Mouse (Mus musculus): ENCODE data around the gene Mrpl55. TPM values are rescaled to one million over a fixed set of nuclear protein-coding genes. Genes with fewer than 3 reads are reported as not detected.
"Not testable (repeated sequence)": the region's sequence is repeated elsewhere in the genome, so short reads cannot be mapped to it uniquely, and the experiment has no call there.

Gene Mrpl55
- polyA plus RNA-seq, 1 experiment = 57.1 TPM

- TF ChIP-seq CTCF (IDR thresholded peaks at IDR 0.05; ENCODE audit: extremely low read depth, insufficient read depth, low read length) (no peak), POLR2A (IDR thresholded peaks at IDR 0.05; ENCODE audit: extremely low read depth, insufficient read depth, low read length) (no peak)
- Histone ChIP-seq H3K4me1 (ENCODE audit: control insufficient read depth, insufficient read depth, low read length) (peaks cover 6% of the 10 kb centered on the region), H3K27ac (ENCODE audit: insufficient read depth, low read length) (no peak overlapping the region), H3K4me3 (ENCODE audit: insufficient read depth, low read length) (no peak overlapping the region)
Observed at GRCm38 (mm10) chr11:59187706-59188105, 14.6 kb upstream of the Mrpl55 start.

- Histone ChIP-seq H3K27ac (ENCODE audit: insufficient read depth, low read length) (peak overlapping the region; percentile 38; the same call in 1 of the 2 replicates), H3K4me1 (ENCODE audit: control insufficient read depth, insufficient read depth, low read length) (peaks cover 6% of the 10 kb centered on the region), H3K4me3 (ENCODE audit: insufficient read depth, low read length) (peak overlapping the region; percentile 67)
- TF ChIP-seq CTCF (IDR thresholded peaks at IDR 0.05; ENCODE audit: extremely low read depth, insufficient read depth, low read length) = no peak
- peak; percentile 81 for TF ChIP-seq POLR2A (IDR thresholded peaks at IDR 0.05; ENCODE audit: extremely low read depth, insufficient read depth, low read length)
Observed at GRCm38 (mm10) chr11:59191231-59192058, 10.8 kb upstream of the Mrpl55 start.

GRCm38 (mm10) chr11:59192059-59192386, 10.3 kb upstream of the Mrpl55 start, which contains the start of gene Guk1:
Guk1 (minus strand) TSS chr11:59192212.
- peak within 1 kb of the TSS; percentile 38; the same call in 1 of the 2 replicates for H3K27ac ChIP-seq (ENCODE audit: insufficient read depth, low read length)
- H3K4me1 ChIP-seq (ENCODE audit: control insufficient read depth, insufficient read depth, low read length) = peaks cover 6% of the 10 kb centered on the region
- H3K4me3 ChIP-seq (ENCODE audit: insufficient read depth, low read length) = peak within 1 kb of the TSS; percentile 67
- no peak for TF ChIP-seq POLR2A (IDR thresholded peaks at IDR 0.05; ENCODE audit: extremely low read depth, insufficient read depth, low read length)

- no peak overlapping the region for H3K4me3 ChIP-seq (ENCODE audit: insufficient read depth, low read length)
- no peak overlapping the region for H3K27ac ChIP-seq (ENCODE audit: insufficient read depth, low read length)
- no peak for TF ChIP-seq CTCF (IDR thresholded peaks at IDR 0.05; ENCODE audit: extremely low read depth, insufficient read depth, low read length)
- TF ChIP-seq POLR2A (IDR thresholded peaks at IDR 0.05; ENCODE audit: extremely low read depth, insufficient read depth, low read length) = no peak
- H3K4me1 ChIP-seq (ENCODE audit: control insufficient read depth, insufficient read depth, low read length) = no peaks in the 10 kb centered on the region
Observed at GRCm38 (mm10) chr11:59196230-59196629, 6.1 kb upstream of the Mrpl55 start.

- Histone ChIP-seq H3K27ac (ENCODE audit: insufficient read depth, low read length) (no peak overlapping the region), H3K4me3 (ENCODE audit: insufficient read depth, low read length) (peak overlapping the region; percentile 65), H3K4me1 (ENCODE audit: control insufficient read depth, insufficient read depth, low read length) (no peaks in the 10 kb centered on the region)
- TF ChIP-seq POLR2A (IDR thresholded peaks at IDR 0.05; ENCODE audit: extremely low read depth, insufficient read depth, low read length) (no peak), CTCF (IDR thresholded peaks at IDR 0.05; ENCODE audit: extremely low read depth, insufficient read depth, low read length) (no peak)
Observed at GRCm38 (mm10) chr11:59201216-59202002, 877 bp upstream of the Mrpl55 start.

- Histone ChIP-seq H3K4me3 (ENCODE audit: insufficient read depth, low read length) (peak within 1 kb of the TSS; percentile 66), H3K27ac (ENCODE audit: insufficient read depth, low read length) (peak within 1 kb of the TSS; percentile 72), H3K4me1 (ENCODE audit: control insufficient read depth, insufficient read depth, low read length) (no peaks in the 10 kb centered on the region)
- peak; percentile 97 for TF ChIP-seq POLR2A (IDR thresholded peaks at IDR 0.05; ENCODE audit: extremely low read depth, insufficient read depth, low read length)
- no peak for TF ChIP-seq CTCF (IDR thresholded peaks at IDR 0.05; ENCODE audit: extremely low read depth, insufficient read depth, low read length)
Observed at GRCm38 (mm10) chr11:59208153-59208831, 6.0 kb downstream of the Mrpl55 start, which contains the start of gene 2310033P09Rik. 2310033P09Rik (plus strand) TSS chr11:59208321.

DNA sequence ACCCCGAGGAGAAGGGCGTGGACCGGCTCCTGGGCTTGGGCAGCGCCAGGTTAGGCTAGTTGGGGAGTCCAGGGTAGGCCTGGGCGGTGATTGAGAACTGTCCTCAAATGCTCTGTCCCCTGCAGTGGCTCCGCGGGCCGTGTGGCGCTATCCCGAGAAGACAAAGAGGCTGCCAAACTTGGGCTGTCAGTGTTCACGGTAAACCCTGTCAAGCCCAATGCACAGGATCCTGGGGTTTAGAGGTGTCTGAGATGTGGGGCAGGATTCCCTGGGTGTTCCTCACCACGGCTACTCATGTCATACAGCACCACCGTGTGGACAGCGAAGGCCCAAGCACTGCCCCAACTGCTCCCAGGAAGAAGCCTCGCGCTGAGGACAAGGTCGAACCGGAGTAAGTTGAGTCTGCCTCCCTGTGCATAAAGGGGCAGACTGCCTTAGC, 6.7 kb downstream of the Mrpl55 start:
- no peak overlapping the region for H3K27ac ChIP-seq (ENCODE audit: insufficient read depth, low read length)
- H3K4me1 ChIP-seq (ENCODE audit: control insufficient read depth, insufficient read depth, low read length) = no peaks in the 10 kb centered on the region
- H3K4me3 ChIP-seq (ENCODE audit: insufficient read depth, low read length) = peak overlapping the region; percentile 66
- TF ChIP-seq CTCF (IDR thresholded peaks at IDR 0.05; ENCODE audit: extremely low read depth, insufficient read depth, low read length) = peak; percentile 47; the same call in 1 of the 2 replicates
- peak; percentile 44; the same call in 1 of the 2 replicates for TF ChIP-seq POLR2A (IDR thresholded peaks at IDR 0.05; ENCODE audit: extremely low read depth, insufficient read depth, low read length)

GRCm38 (mm10) chr11:59209580-59209979, 7.3 kb downstream of the Mrpl55 start:
- TF ChIP-seq POLR2A (IDR thresholded peaks at IDR 0.05; ENCODE audit: extremely low read depth, insufficient read depth, low read length) = 0 out of 2 replicates have a peak, but pooled peaks have one; percentile 6
- no peak for TF ChIP-seq CTCF (IDR thresholded peaks at IDR 0.05; ENCODE audit: extremely low read depth, insufficient read depth, low read length)
- Histone ChIP-seq H3K4me1 (ENCODE audit: control insufficient read depth, insufficient read depth, low read length) (no peaks in the 10 kb centered on the region; the same call in 1 of the 2 replicates), H3K27ac (ENCODE audit: insufficient read depth, low read length) (no peak overlapping the region), H3K4me3 (ENCODE audit: insufficient read depth, low read length) (peak overlapping the region; percentile 66; the same call in 1 of the 2 replicates)

- TF ChIP-seq POLR2A (IDR thresholded peaks at IDR 0.05; ENCODE audit: extremely low read depth, insufficient read depth, low read length) = no peak
- TF ChIP-seq CTCF (IDR thresholded peaks at IDR 0.05; ENCODE audit: extremely low read depth, insufficient read depth, low read length) = no peak
- H3K27ac ChIP-seq (ENCODE audit: insufficient read depth, low read length) = no peak overlapping the region
- no peaks in the 10 kb centered on the region; the same call in 1 of the 2 replicates for H3K4me1 ChIP-seq (ENCODE audit: control insufficient read depth, insufficient read depth, low read length)
- no peak overlapping the region for H3K4me3 ChIP-seq (ENCODE audit: insufficient read depth, low read length)
Observed at GRCm38 (mm10) chr11:59210020-59210419, 7.7 kb downstream of the Mrpl55 start.

DNA sequence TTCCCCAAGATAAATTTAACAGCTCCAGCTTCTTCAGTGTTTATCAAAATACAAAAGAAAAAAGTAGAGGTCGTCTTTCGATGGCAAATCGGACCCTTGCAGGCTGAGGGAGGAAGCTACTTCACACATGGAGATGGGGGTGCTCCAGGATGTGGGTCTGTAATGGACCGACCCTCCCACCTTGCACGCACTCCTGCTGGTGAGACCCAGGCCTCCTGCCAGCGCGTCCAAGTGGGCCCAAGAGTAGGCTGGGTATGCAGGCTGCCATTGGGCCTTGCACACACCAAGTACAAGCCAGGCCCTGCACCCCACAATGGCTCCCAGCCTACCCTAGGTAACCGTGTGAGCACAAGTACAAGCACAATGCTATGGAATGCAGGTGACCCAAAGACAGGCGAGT, 9.3 kb downstream of the Mrpl55 start:
- H3K27ac ChIP-seq (ENCODE audit: insufficient read depth, low read length); H3K4me3 ChIP-seq (ENCODE audit: insufficient read depth, low read length); H3K4me1 ChIP-seq (ENCODE audit: control insufficient read depth, insufficient read depth, low read length): not testable (repeated sequence)

GRCm38 (mm10) chr11:59212320-59212719, 10.0 kb downstream of the Mrpl55 start:
- H3K27ac ChIP-seq (ENCODE audit: insufficient read depth, low read length); H3K4me3 ChIP-seq (ENCODE audit: insufficient read depth, low read length); H3K4me1 ChIP-seq (ENCODE audit: control insufficient read depth, insufficient read depth, low read length): not testable (repeated sequence)

Data from cortical plate, adult 2 months (tissue).